Mouse (Mus musculus): Measurements from ENCODE around the gene Fam222b. TPM values are rescaled to one million over a fixed set of nuclear protein-coding genes. Genes with fewer than 3 reads are reported as not detected.

The Fam222b gene
- polyA plus RNA-seq, 1 experiment from 2014 or later = 24.2 TPM

DNA sequence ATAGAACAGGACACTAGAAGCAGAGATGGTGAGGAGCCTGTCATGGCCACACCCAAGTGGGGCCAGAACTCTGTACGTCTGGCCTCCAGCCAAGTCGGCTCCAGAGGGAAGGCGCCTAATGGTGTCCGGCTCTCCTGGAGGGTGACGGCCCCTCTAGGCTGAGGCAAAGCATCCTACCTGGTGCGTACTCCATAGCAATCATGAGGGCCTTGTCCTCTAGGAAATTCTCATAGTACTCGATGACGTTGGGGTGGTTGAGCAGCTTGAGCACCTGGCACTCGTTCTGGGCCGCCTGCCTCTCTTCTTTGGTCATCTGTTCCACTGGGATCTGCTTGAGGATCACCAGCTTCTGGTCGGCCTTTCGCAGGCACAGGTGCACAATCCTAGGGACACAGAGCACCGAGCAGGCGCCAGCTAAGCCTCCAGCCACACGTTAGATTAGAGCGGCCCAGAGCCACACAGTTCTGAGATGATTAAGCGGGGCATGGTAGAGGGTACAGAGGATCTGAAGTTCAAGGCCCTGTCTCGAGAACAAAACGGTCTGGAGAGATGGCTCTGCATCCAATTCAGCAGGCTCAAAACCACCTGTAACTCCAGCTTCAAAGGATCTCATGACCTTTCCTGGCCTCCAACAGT lies 78.4 kb downstream of the Fam222b start:
- no peak for DNase-seq (ENCODE audit: extremely low spot score, low spot score)
- H3K36me3 ChIP-seq (replicated peaks) = peaks cover 14% of the 10 kb centered on the region
- 92% methylated on average over 19 of the region's 19 CpGs for WGBS
- no peaks in the 10 kb centered on the region for H3K27me3 ChIP-seq (ENCODE audit: poor library complexity, severe bottlenecking)
- H3K27ac ChIP-seq = no peak overlapping the region
- H3K4me3 ChIP-seq = no peak overlapping the region
- peaks cover 36% of the 10 kb centered on the region for H3K4me1 ChIP-seq
- no peaks in the 10 kb centered on the region for H3K9me3 ChIP-seq

GRCm38 (mm10) chr11:78174506-78174905 lies 80.0 kb downstream of the Fam222b start:
- DNase-seq (ENCODE audit: extremely low spot score, low spot score) = no peak
- WGBS = 93% methylated on average over 3 of the region's 3 CpGs

GRCm38 (mm10) chr11:78175771-78176401 lies 81.4 kb downstream of the Fam222b start:
- H3K27me3 ChIP-seq (ENCODE audit: poor library complexity, severe bottlenecking) = no peaks in the 10 kb centered on the region
- peaks cover 32% of the 10 kb centered on the region for H3K36me3 ChIP-seq (replicated peaks)
- WGBS = 8% methylated on average over 9 of the region's 10 CpGs
- peak overlapping the region; percentile 61 for H3K4me3 ChIP-seq
- H3K4me1 ChIP-seq = peaks cover 60% of the 10 kb centered on the region
- H3K9me3 ChIP-seq = no peaks in the 10 kb centered on the region
- DNase-seq (ENCODE audit: extremely low spot score, low spot score) = no peak
- H3K27ac ChIP-seq = peak overlapping the region; percentile 93

More at GRCm38 (mm10) chr11:78174506-78174905, 80.0 kb downstream of the Fam222b start:
- Histone ChIP-seq H3K36me3 (replicated peaks) (peaks cover 20% of the 10 kb centered on the region), H3K4me3 (no peak overlapping the region), H3K27ac (no peak overlapping the region), H3K4me1 (peaks cover 46% of the 10 kb centered on the region), H3K9me3 (no peaks in the 10 kb centered on the region), H3K27me3 (ENCODE audit: poor library complexity, severe bottlenecking) (no peaks in the 10 kb centered on the region)

- Histone ChIP-seq H3K36me3 (replicated peaks) (peaks cover 34% of the 10 kb centered on the region), H3K27me3 (ENCODE audit: poor library complexity, severe bottlenecking) (no peaks in the 10 kb centered on the region), H3K9me3 (no peaks in the 10 kb centered on the region), H3K4me3 (peak within 1 kb of the TSS; percentile 61), H3K4me1 (peaks cover 66% of the 10 kb centered on the region), H3K27ac (peak within 1 kb of the TSS; percentile 93)
- under 1% methylated on average over 32 of the region's 32 CpGs for WGBS
- DNase-seq (ENCODE audit: extremely low spot score, low spot score) = peak; percentile 91
Measured at GRCm38 (mm10) chr11:78176402-78176862, 82.0 kb downstream of the Fam222b start, which contains the start of the genes Nek8 and Tlcd1. Gene Nek8, minus strand, starts transcription at chr11:78176675. Gene Tlcd1, plus strand, starts transcription at chr11:78176711.

GRCm38 (mm10) chr11:78176905-78177331 lies 82.5 kb downstream of the Fam222b start:
- H3K4me1 ChIP-seq = peaks cover 70% of the 10 kb centered on the region
- H3K27ac ChIP-seq = peak overlapping the region; percentile 93
- H3K4me3 ChIP-seq = peak overlapping the region; percentile 61
- no peak for DNase-seq (ENCODE audit: extremely low spot score, low spot score)
- no peaks in the 10 kb centered on the region for H3K9me3 ChIP-seq
- 2% methylated on average over 23 of the region's 23 CpGs for WGBS
- H3K36me3 ChIP-seq (replicated peaks) = peaks cover 38% of the 10 kb centered on the region
- H3K27me3 ChIP-seq (ENCODE audit: poor library complexity, severe bottlenecking) = no peaks in the 10 kb centered on the region

GRCm38 (mm10) chr11:78177437-78177836 lies 83.0 kb downstream of the Fam222b start:
- Histone ChIP-seq H3K36me3 (replicated peaks) (peaks cover 38% of the 10 kb centered on the region), H3K27me3 (ENCODE audit: poor library complexity, severe bottlenecking) (no peaks in the 10 kb centered on the region), H3K4me1 (peaks cover 72% of the 10 kb centered on the region), H3K4me3 (peak overlapping the region; percentile 61), H3K9me3 (no peaks in the 10 kb centered on the region), H3K27ac (peak overlapping the region; percentile 93)
- DNase-seq (ENCODE audit: extremely low spot score, low spot score) = no peak
- WGBS = 1% methylated on average over 10 of the region's 10 CpGs

- H3K36me3 ChIP-seq (replicated peaks) = peaks cover 38% of the 10 kb centered on the region
- peak; percentile 96 for DNase-seq (ENCODE audit: extremely low spot score, low spot score)
- WGBS = under 1% methylated on average over 83 of the region's 84 CpGs
- H3K27ac ChIP-seq = peak overlapping the region; percentile 93
- H3K9me3 ChIP-seq = no peaks in the 10 kb centered on the region
- peaks cover 74% of the 10 kb centered on the region for H3K4me1 ChIP-seq
- no peaks in the 10 kb centered on the region for H3K27me3 ChIP-seq (ENCODE audit: poor library complexity, severe bottlenecking)
- H3K4me3 ChIP-seq = peak overlapping the region; percentile 61
Measured at GRCm38 (mm10) chr11:78177903-78178858, 83.7 kb downstream of the Fam222b start.

- peak overlapping the region; percentile 93 for H3K27ac ChIP-seq
- peak; percentile 62 for DNase-seq (ENCODE audit: extremely low spot score, low spot score)
- peaks cover 38% of the 10 kb centered on the region for H3K36me3 ChIP-seq (replicated peaks)
- no peaks in the 10 kb centered on the region for H3K27me3 ChIP-seq (ENCODE audit: poor library complexity, severe bottlenecking)
- H3K9me3 ChIP-seq = no peaks in the 10 kb centered on the region
- peaks cover 77% of the 10 kb centered on the region for H3K4me1 ChIP-seq
- under 1% methylated on average over 29 of the region's 29 CpGs for WGBS
- peak overlapping the region; percentile 61 for H3K4me3 ChIP-seq
Measured at GRCm38 (mm10) chr11:78178859-78179437, 84.5 kb downstream of the Fam222b start.

- Histone ChIP-seq H3K27ac (peak overlapping the region; percentile 93; the same call in 1 of the 2 replicates), H3K9me3 (no peaks in the 10 kb centered on the region), H3K4me1 (peaks cover 75% of the 10 kb centered on the region), H3K36me3 (replicated peaks) (peaks cover 38% of the 10 kb centered on the region), H3K27me3 (ENCODE audit: poor library complexity, severe bottlenecking) (no peaks in the 10 kb centered on the region), H3K4me3 (peak overlapping the region; percentile 61)
- 39% methylated on average over 8 of the region's 8 CpGs for WGBS
- DNase-seq (ENCODE audit: extremely low spot score, low spot score) = no peak
Measured at GRCm38 (mm10) chr11:78179438-78179999, 85.1 kb downstream of the Fam222b start.

DNA sequence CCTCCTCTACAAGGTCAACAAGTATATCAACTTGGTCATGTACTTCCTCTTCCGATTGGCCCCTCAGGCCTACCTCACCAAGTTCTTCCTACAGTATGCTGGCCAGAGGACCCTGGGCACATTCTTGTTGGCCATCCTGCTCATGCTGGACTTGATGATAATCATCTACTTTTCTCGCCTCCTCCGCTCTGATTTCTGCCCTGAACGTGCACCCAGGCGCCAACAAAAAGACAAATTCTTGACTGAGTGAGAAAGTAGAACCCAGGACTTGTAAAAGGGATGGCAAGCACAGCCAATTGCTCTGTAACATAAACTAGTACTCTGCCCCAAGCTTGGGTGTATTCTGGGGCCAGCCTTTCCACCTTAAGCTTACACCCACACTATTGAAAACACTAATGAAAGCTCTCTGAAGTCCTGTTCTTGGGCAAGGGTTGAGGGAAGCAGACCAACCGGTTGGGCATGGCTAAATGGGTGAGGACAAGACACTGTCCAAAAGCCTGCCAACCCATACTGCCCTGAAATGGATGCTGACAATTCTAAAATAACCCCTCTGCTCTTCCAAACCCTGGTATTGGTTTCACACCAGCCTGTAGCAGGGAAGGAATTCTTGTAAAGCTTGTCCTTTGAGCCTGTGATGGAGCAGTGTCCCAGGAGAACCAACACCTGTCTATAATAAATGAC lies 85.8 kb downstream of the Fam222b start:
- Histone ChIP-seq H3K9me3 (no peaks in the 10 kb centered on the region), H3K27me3 (ENCODE audit: poor library complexity, severe bottlenecking) (no peaks in the 10 kb centered on the region), H3K36me3 (replicated peaks) (peaks cover 38% of the 10 kb centered on the region), H3K4me1 (peaks cover 71% of the 10 kb centered on the region), H3K4me3 (peak overlapping the region; percentile 61), H3K27ac (no peak overlapping the region)
- 77% methylated on average over 6 of the region's 6 CpGs for WGBS
- no peak for DNase-seq (ENCODE audit: extremely low spot score, low spot score)

DNA sequence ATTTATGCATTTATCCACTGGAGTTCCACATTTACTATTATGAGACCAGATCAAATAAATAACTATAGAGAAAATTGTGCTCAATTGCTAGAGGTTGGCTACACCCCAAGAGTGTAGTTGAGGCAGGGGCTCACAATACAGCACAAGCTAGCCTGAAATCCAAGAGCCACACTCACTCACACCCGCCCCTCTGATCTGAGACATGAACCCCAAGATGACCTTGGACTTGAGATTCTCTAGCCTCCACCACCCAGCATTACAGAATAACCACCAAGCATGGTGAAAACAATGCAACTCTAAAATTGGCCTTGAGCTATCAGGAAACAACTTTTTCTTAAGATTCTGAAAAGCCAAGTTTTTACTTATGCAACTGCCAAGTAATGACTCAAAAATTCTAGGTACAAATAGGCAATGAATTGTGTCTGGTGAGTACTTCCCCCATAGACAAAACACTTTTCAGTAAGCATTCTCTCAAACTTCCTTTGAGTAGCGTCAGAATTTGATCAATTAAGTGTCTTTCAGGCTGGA lies 87.4 kb downstream of the Fam222b start:
- H3K27ac ChIP-seq = peak overlapping the region; percentile 99
- peak overlapping the region; percentile 96 for H3K4me3 ChIP-seq
- H3K9me3 ChIP-seq = no peaks in the 10 kb centered on the region
- no peak for DNase-seq (ENCODE audit: extremely low spot score, low spot score)
- H3K36me3 ChIP-seq (replicated peaks) = peaks cover 38% of the 10 kb centered on the region
- H3K4me1 ChIP-seq = peaks cover 63% of the 10 kb centered on the region
- no peaks in the 10 kb centered on the region for H3K27me3 ChIP-seq (ENCODE audit: poor library complexity, severe bottlenecking)
- 57% methylated on average over 2 of the region's 2 CpGs for WGBS
